Mouse (Mus musculus): Measurements from ENCODE around the gene Sdhc. TPM values are rescaled to one million over a fixed set of nuclear protein-coding genes. Genes with fewer than 3 reads are reported as not detected.
A peak's percentile ranks its signal among the peaks of the same experiment; 100 is the strongest.

Sdhc gene
- total RNA-seq (2017) = 52.4 and 87.6 TPM in 2 replicates

- peak; percentile 98 to 99 for ATAC-seq (replicated peaks in 1 of 2; ENCODE audit: insufficient read depth in 1 of 2, low FRiP score in 2 of 2, low TSS enrichment in 1 of 2, low read depth in 1 of 2, poor library complexity in 2 of 2, severe bottlenecking in 2 of 2)
These were observed at the start of gene Sdhc, which contains the start of gene Mpz for GRCm38 (mm10) chr1:171149974-171150760. Gene Sdhc (minus strand): TSS chr1:171150603. Gene Mpz (plus strand): TSS chr1:171150711.

GRCm38 (mm10) chr1:171199532-171199931, 49.1 kb upstream of the Sdhc start:
- ATAC-seq (replicated peaks in 1 of 2; ENCODE audit: insufficient read depth in 1 of 2, low FRiP score in 2 of 2, low TSS enrichment in 1 of 2, low read depth in 1 of 2, poor library complexity in 2 of 2, severe bottlenecking in 2 of 2) = no peak

- peak; percentile 97 to 99 for ATAC-seq (replicated peaks in 1 of 2; ENCODE audit: insufficient read depth in 1 of 2, low FRiP score in 2 of 2, low TSS enrichment in 1 of 2, low read depth in 1 of 2, poor library complexity in 2 of 2, severe bottlenecking in 2 of 2)
These were observed 45.5 kb upstream of the Sdhc start, which contains the start of gene Pcp4l1 for GRCm38 (mm10) chr1:171195887-171196397. Gene Pcp4l1 (minus strand): TSS chr1:171196268.

- ATAC-seq (replicated peaks in 1 of 2; ENCODE audit: insufficient read depth in 1 of 2, low FRiP score in 2 of 2, low TSS enrichment in 1 of 2, low read depth in 1 of 2, poor library complexity in 2 of 2, severe bottlenecking in 2 of 2) = 0 out of 4 replicates have a peak, but pooled peaks of 1 of the 2 experiments have one; percentile 33
These were observed 44.8 kb upstream of the Sdhc start for GRCm38 (mm10) chr1:171195046-171195822.

GRCm38 (mm10) chr1:171193911-171194830, 43.8 kb upstream of the Sdhc start:
- ATAC-seq (replicated peaks in 1 of 2; ENCODE audit: insufficient read depth in 1 of 2, low FRiP score in 2 of 2, low TSS enrichment in 1 of 2, low read depth in 1 of 2, poor library complexity in 2 of 2, severe bottlenecking in 2 of 2) = no peak

- ATAC-seq (replicated peaks in 1 of 2; ENCODE audit: insufficient read depth in 1 of 2, low FRiP score in 2 of 2, low TSS enrichment in 1 of 2, low read depth in 1 of 2, poor library complexity in 2 of 2, severe bottlenecking in 2 of 2) = no peak
These were observed 42.9 kb upstream of the Sdhc start for GRCm38 (mm10) chr1:171193093-171193840.

GRCm38 (mm10) chr1:171192283-171192682, 41.9 kb upstream of the Sdhc start:
- no peak for ATAC-seq (replicated peaks in 1 of 2; ENCODE audit: insufficient read depth in 1 of 2, low FRiP score in 2 of 2, low TSS enrichment in 1 of 2, low read depth in 1 of 2, poor library complexity in 2 of 2, severe bottlenecking in 2 of 2)

GRCm38 (mm10) chr1:171190832-171191231, 40.4 kb upstream of the Sdhc start:
- ATAC-seq (replicated peaks in 1 of 2; ENCODE audit: insufficient read depth in 1 of 2, low FRiP score in 2 of 2, low TSS enrichment in 1 of 2, low read depth in 1 of 2, poor library complexity in 2 of 2, severe bottlenecking in 2 of 2) = no peak

- no peak for ATAC-seq (replicated peaks in 1 of 2; ENCODE audit: insufficient read depth in 1 of 2, low FRiP score in 2 of 2, low TSS enrichment in 1 of 2, low read depth in 1 of 2, poor library complexity in 2 of 2, severe bottlenecking in 2 of 2)
These were observed 39.2 kb upstream of the Sdhc start for GRCm38 (mm10) chr1:171189476-171190114.

GRCm38 (mm10) chr1:171189046-171189445, 38.6 kb upstream of the Sdhc start:
- no peak for ATAC-seq (replicated peaks in 1 of 2; ENCODE audit: insufficient read depth in 1 of 2, low FRiP score in 2 of 2, low TSS enrichment in 1 of 2, low read depth in 1 of 2, poor library complexity in 2 of 2, severe bottlenecking in 2 of 2)

GRCm38 (mm10) chr1:171187851-171188700, 37.7 kb upstream of the Sdhc start:
- ATAC-seq (replicated peaks in 1 of 2; ENCODE audit: insufficient read depth in 1 of 2, low FRiP score in 2 of 2, low TSS enrichment in 1 of 2, low read depth in 1 of 2, poor library complexity in 2 of 2, severe bottlenecking in 2 of 2) = peak; percentile 56

GRCm38 (mm10) chr1:171185655-171186054, 35.3 kb upstream of the Sdhc start:
- no peak for ATAC-seq (replicated peaks in 1 of 2; ENCODE audit: insufficient read depth in 1 of 2, low FRiP score in 2 of 2, low TSS enrichment in 1 of 2, low read depth in 1 of 2, poor library complexity in 2 of 2, severe bottlenecking in 2 of 2)

- peak; percentile 72 to 80 for ATAC-seq (replicated peaks in 1 of 2; ENCODE audit: insufficient read depth in 1 of 2, low FRiP score in 2 of 2, low TSS enrichment in 1 of 2, low read depth in 1 of 2, poor library complexity in 2 of 2, severe bottlenecking in 2 of 2)
These were observed 33.9 kb upstream of the Sdhc start for GRCm38 (mm10) chr1:171184314-171184713.

GRCm38 (mm10) chr1:171183620-171184019, 33.2 kb upstream of the Sdhc start:
- ATAC-seq (replicated peaks in 1 of 2; ENCODE audit: insufficient read depth in 1 of 2, low FRiP score in 2 of 2, low TSS enrichment in 1 of 2, low read depth in 1 of 2, poor library complexity in 2 of 2, severe bottlenecking in 2 of 2) = 0 out of 4 replicates have a peak, but pooled peaks of 1 of the 2 experiments have one; percentile 25

- ATAC-seq (replicated peaks in 1 of 2; ENCODE audit: insufficient read depth in 1 of 2, low FRiP score in 2 of 2, low TSS enrichment in 1 of 2, low read depth in 1 of 2, poor library complexity in 2 of 2, severe bottlenecking in 2 of 2) = no peak
These were observed 32.6 kb upstream of the Sdhc start for GRCm38 (mm10) chr1:171183025-171183424.
